Mouse (Mus musculus): ENCODE measurements around the gene Klk11. TPM values are rescaled to one million over a fixed set of nuclear protein-coding genes. Genes with fewer than 3 reads are reported as not detected.

The Klk11 gene
- polyA plus RNA-seq, 1 experiment from 2014 or later = not detected

- Histone ChIP-seq H3K27ac (ENCODE audit: low read depth, low read length) (no peak overlapping the region), H3K9ac (ENCODE audit: low read depth, low read length) (no peak overlapping the region), H3K36me3 (ENCODE audit: control insufficient read depth, insufficient read depth, low read length) (no peaks in the 10 kb centered on the region), H3K4me3 (ENCODE audit: low read depth, low read length) (peak overlapping the region; percentile 16; the same call in 1 of the 2 replicates), H3K4me2 (peak overlapping the region; percentile 57), H3K9me3 (replicated peaks; ENCODE audit: control insufficient read depth, low read length) (no peaks in the 10 kb centered on the region), H3K27me3 (ENCODE audit: control insufficient read depth, insufficient read depth, low read length) (peaks cover 16% of the 10 kb centered on the region), H3K4me1 (ENCODE audit: control insufficient read depth, insufficient read depth, low read length) (no peaks in the 10 kb centered on the region)
- WGBS (ENCODE audit: insufficient replicate concordance) = 7% methylated on average over 36 of the region's 36 CpGs
- peak; percentile 68; the same call in 1 of the 2 replicates for ATAC-seq (replicated peaks; ENCODE audit: insufficient number of reproducible peaks, low FRiP score, low TSS enrichment)
These were observed 8.2 kb downstream of the Klk11 start for GRCm38 (mm10) chr7:43782275-43783265.

- ATAC-seq (replicated peaks; ENCODE audit: insufficient number of reproducible peaks, low FRiP score, low TSS enrichment) = no peak
- H3K4me3 ChIP-seq (ENCODE audit: low read depth, low read length) = no peak overlapping the region
- no peaks in the 10 kb centered on the region for H3K36me3 ChIP-seq (ENCODE audit: control insufficient read depth, insufficient read depth, low read length)
- H3K9ac ChIP-seq (ENCODE audit: low read depth, low read length) = no peak overlapping the region
- H3K27ac ChIP-seq (ENCODE audit: low read depth, low read length) = no peak overlapping the region
- peaks cover 16% of the 10 kb centered on the region for H3K27me3 ChIP-seq (ENCODE audit: control insufficient read depth, insufficient read depth, low read length)
- H3K4me1 ChIP-seq (ENCODE audit: control insufficient read depth, insufficient read depth, low read length) = no peaks in the 10 kb centered on the region
- H3K9me3 ChIP-seq (replicated peaks; ENCODE audit: control insufficient read depth, low read length) = no peaks in the 10 kb centered on the region
- no peak overlapping the region for H3K4me2 ChIP-seq
- 94% methylated on average over 1 of the region's 1 CpGs for WGBS (ENCODE audit: insufficient replicate concordance)
These were observed 10.9 kb downstream of the Klk11 start for GRCm38 (mm10) chr7:43785286-43785685.

GRCm38 (mm10) chr7:43788096-43788495 is 13.7 kb downstream of the Klk11 start:
- WGBS (ENCODE audit: insufficient replicate concordance) = 55% methylated on average over 3 of the region's 3 CpGs
- no peak overlapping the region for H3K4me3 ChIP-seq (ENCODE audit: low read depth, low read length)
- H3K36me3 ChIP-seq (ENCODE audit: control insufficient read depth, insufficient read depth, low read length) = no peaks in the 10 kb centered on the region
- H3K27ac ChIP-seq (ENCODE audit: low read depth, low read length) = no peak overlapping the region
- H3K4me1 ChIP-seq (ENCODE audit: control insufficient read depth, insufficient read depth, low read length) = no peaks in the 10 kb centered on the region
- H3K9ac ChIP-seq (ENCODE audit: low read depth, low read length) = no peak overlapping the region
- H3K27me3 ChIP-seq (ENCODE audit: control insufficient read depth, insufficient read depth, low read length) = peaks cover 13% of the 10 kb centered on the region
- no peak overlapping the region for H3K4me2 ChIP-seq
- ATAC-seq (replicated peaks; ENCODE audit: insufficient number of reproducible peaks, low FRiP score, low TSS enrichment) = no peak
- H3K9me3 ChIP-seq (replicated peaks; ENCODE audit: control insufficient read depth, low read length) = no peaks in the 10 kb centered on the region

GRCm38 (mm10) chr7:43789295-43789694 is 14.9 kb downstream of the Klk11 start:
- Histone ChIP-seq H3K9me3 (replicated peaks; ENCODE audit: control insufficient read depth, low read length) (no peaks in the 10 kb centered on the region), H3K4me3 (ENCODE audit: low read depth, low read length) (no peak overlapping the region), H3K4me2 (no peak overlapping the region), H3K9ac (ENCODE audit: low read depth, low read length) (no peak overlapping the region), H3K27ac (ENCODE audit: low read depth, low read length) (no peak overlapping the region), H3K27me3 (ENCODE audit: control insufficient read depth, insufficient read depth, low read length) (peaks cover 8% of the 10 kb centered on the region; the same call in 1 of the 2 replicates), H3K4me1 (ENCODE audit: control insufficient read depth, insufficient read depth, low read length) (no peaks in the 10 kb centered on the region), H3K36me3 (ENCODE audit: control insufficient read depth, insufficient read depth, low read length) (no peaks in the 10 kb centered on the region)
- ATAC-seq (replicated peaks; ENCODE audit: insufficient number of reproducible peaks, low FRiP score, low TSS enrichment) = no peak
- 69% methylated on average over 2 of the region's 2 CpGs for WGBS (ENCODE audit: insufficient replicate concordance)

GRCm38 (mm10) chr7:43791591-43791990 is 17.2 kb downstream of the Klk11 start, which contains the start of gene Klk9:
Gene Klk9, plus strand, starts transcription at chr7:43791891.
- H3K27me3 ChIP-seq (ENCODE audit: control insufficient read depth, insufficient read depth, low read length) = peaks cover 16% of the 10 kb centered on the region; the same call in 1 of the 2 replicates
- H3K9ac ChIP-seq (ENCODE audit: low read depth, low read length) = no peak within 1 kb of the TSS
- H3K9me3 ChIP-seq (replicated peaks; ENCODE audit: control insufficient read depth, low read length) = no peaks in the 10 kb centered on the region
- no peak within 1 kb of the TSS for H3K4me3 ChIP-seq (ENCODE audit: low read depth, low read length)
- H3K27ac ChIP-seq (ENCODE audit: low read depth, low read length) = no peak within 1 kb of the TSS
- ATAC-seq (replicated peaks; ENCODE audit: insufficient number of reproducible peaks, low FRiP score, low TSS enrichment) = no peak
- no peak within 1 kb of the TSS for H3K4me2 ChIP-seq
- 0 out of 2 replicates have a peak, but pooled peaks cover 2% of the 10 kb centered on the region for H3K4me1 ChIP-seq (ENCODE audit: control insufficient read depth, insufficient read depth, low read length)
- no peaks in the 10 kb centered on the region for H3K36me3 ChIP-seq (ENCODE audit: control insufficient read depth, insufficient read depth, low read length)
- WGBS (ENCODE audit: insufficient replicate concordance) = 72% methylated on average over 7 of the region's 7 CpGs

GRCm38 (mm10) chr7:43796355-43796754 is 22.0 kb downstream of the Klk11 start:
- no peaks in the 10 kb centered on the region for H3K36me3 ChIP-seq (ENCODE audit: control insufficient read depth, insufficient read depth, low read length)
- H3K27me3 ChIP-seq (ENCODE audit: control insufficient read depth, insufficient read depth, low read length) = peaks cover 18% of the 10 kb centered on the region; the same call in 1 of the 2 replicates
- H3K27ac ChIP-seq (ENCODE audit: low read depth, low read length) = no peak overlapping the region
- H3K4me2 ChIP-seq = peak overlapping the region; percentile 81
- no peaks in the 10 kb centered on the region for H3K9me3 ChIP-seq (replicated peaks; ENCODE audit: control insufficient read depth, low read length)
- peak overlapping the region; percentile 52 for H3K4me3 ChIP-seq (ENCODE audit: low read depth, low read length)
- no peak overlapping the region for H3K9ac ChIP-seq (ENCODE audit: low read depth, low read length)
- WGBS (ENCODE audit: insufficient replicate concordance) = 11% methylated on average over 8 of the region's 8 CpGs
- ATAC-seq (replicated peaks; ENCODE audit: insufficient number of reproducible peaks, low FRiP score, low TSS enrichment) = no peak
- 0 out of 2 replicates have a peak, but pooled peaks cover 3% of the 10 kb centered on the region for H3K4me1 ChIP-seq (ENCODE audit: control insufficient read depth, insufficient read depth, low read length)

GRCm38 (mm10) chr7:43797333-43797769 is 22.9 kb downstream of the Klk11 start, which contains the start of gene Klk8:
Gene Klk8, plus strand, starts transcription at chr7:43797577.
- Histone ChIP-seq H3K9ac (ENCODE audit: low read depth, low read length) (0 out of 2 replicates have a peak within 1 kb of the TSS, but pooled peaks have one; percentile 40), H3K27ac (ENCODE audit: low read depth, low read length) (no peak within 1 kb of the TSS), H3K4me2 (peak within 1 kb of the TSS; percentile 81), H3K36me3 (ENCODE audit: control insufficient read depth, insufficient read depth, low read length) (no peaks in the 10 kb centered on the region), H3K27me3 (ENCODE audit: control insufficient read depth, insufficient read depth, low read length) (peaks cover 18% of the 10 kb centered on the region; the same call in 1 of the 2 replicates), H3K4me1 (ENCODE audit: control insufficient read depth, insufficient read depth, low read length) (0 out of 2 replicates have a peak, but pooled peaks cover 3% of the 10 kb centered on the region), H3K9me3 (replicated peaks; ENCODE audit: control insufficient read depth, low read length) (no peaks in the 10 kb centered on the region), H3K4me3 (ENCODE audit: low read depth, low read length) (peak within 1 kb of the TSS; percentile 52)
- ATAC-seq (replicated peaks; ENCODE audit: insufficient number of reproducible peaks, low FRiP score, low TSS enrichment) = 0 out of 2 replicates have a peak, but pooled peaks have one; percentile 32
- WGBS (ENCODE audit: insufficient replicate concordance) = under 1% methylated on average over 28 of the region's 28 CpGs

GRCm38 (mm10) chr7:43797844-43798462 is 23.5 kb downstream of the Klk11 start:
- H3K9ac ChIP-seq (ENCODE audit: low read depth, low read length) = no peak overlapping the region
- H3K27ac ChIP-seq (ENCODE audit: low read depth, low read length) = no peak overlapping the region
- peak overlapping the region; percentile 81 for H3K4me2 ChIP-seq
- H3K36me3 ChIP-seq (ENCODE audit: control insufficient read depth, insufficient read depth, low read length) = no peaks in the 10 kb centered on the region
- WGBS (ENCODE audit: insufficient replicate concordance) = 37% methylated on average over 13 of the region's 13 CpGs
- no peaks in the 10 kb centered on the region for H3K9me3 ChIP-seq (replicated peaks; ENCODE audit: control insufficient read depth, low read length)
- H3K4me1 ChIP-seq (ENCODE audit: control insufficient read depth, insufficient read depth, low read length) = 0 out of 2 replicates have a peak, but pooled peaks cover 3% of the 10 kb centered on the region
- 0 out of 2 replicates have a peak, but pooled peaks have one; percentile 31 for ATAC-seq (replicated peaks; ENCODE audit: insufficient number of reproducible peaks, low FRiP score, low TSS enrichment)
- H3K27me3 ChIP-seq (ENCODE audit: control insufficient read depth, insufficient read depth, low read length) = peaks cover 18% of the 10 kb centered on the region; the same call in 1 of the 2 replicates
- H3K4me3 ChIP-seq (ENCODE audit: low read depth, low read length) = peak overlapping the region; percentile 52
